Mouse (Mus musculus): Measurements from ENCODE around the gene Chl1.

DNA sequence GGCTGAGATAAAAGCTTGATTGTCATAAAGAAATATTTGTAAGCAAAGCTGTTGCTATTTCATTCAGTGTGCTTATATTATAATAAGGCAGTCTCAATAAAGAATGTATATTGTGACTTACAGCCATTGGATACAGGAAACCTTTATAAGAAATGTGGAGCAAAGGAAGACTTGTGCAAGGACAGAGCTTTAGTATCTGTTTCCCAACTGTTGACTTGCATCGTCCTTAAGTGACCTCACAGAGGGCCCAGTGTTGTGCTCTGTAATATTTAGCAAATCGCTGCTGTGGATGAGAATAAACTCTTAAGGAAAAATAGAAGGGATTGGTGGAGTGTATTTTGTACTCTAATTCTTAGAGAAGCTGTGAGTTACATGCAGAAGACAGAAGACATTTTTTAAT, 23.6 kb downstream of the Chl1 start:
- TF ChIP-seq CTCF (IDR thresholded peaks at IDR 0.05; ENCODE audit: low read depth, low read length) (no peak), POLR2A (IDR thresholded peaks at IDR 0.05; ENCODE audit: borderline replicate concordance, low read depth, low read length) (no peak)
